Mouse (Mus musculus) ES-CJ7 (cell line): ENCODE measurements around the gene Krtap22-2.
"Not testable (repeated sequence)": the region's sequence is repeated elsewhere in the genome, so short reads cannot be mapped to it uniquely, and the experiment has no call there.

ENCODE experiments used
- DNase-seq: peaks from one replicate; pipeline ENCODE4 v3.0.0; 2011; ENCODE audit warnings: low read depth, low spot score

Gene Krtap22-2

DNA sequence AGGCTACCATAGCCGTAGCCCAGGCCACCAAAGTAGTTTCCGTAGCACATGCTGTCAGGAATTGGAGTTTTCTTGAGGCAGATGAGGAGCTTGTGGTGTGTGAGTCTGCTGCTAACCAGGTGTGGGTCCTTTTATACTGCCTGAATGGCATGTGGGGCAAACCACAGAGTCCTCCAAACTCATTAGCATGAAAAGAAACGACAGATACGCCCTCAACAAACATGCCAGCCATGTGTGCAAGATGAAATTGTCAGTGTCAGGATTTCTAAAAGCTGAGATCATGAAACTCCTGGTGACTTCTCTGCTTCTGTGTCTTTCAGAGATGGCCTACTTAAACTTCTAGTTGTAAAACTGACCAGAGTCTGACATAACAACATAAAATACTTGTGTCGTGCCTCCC, at the start of gene Krtap22-2:
TSS of gene Krtap22-2 (minus strand) at position 101 of the 400 bp plus-strand sequence.
- DNase-seq, result peak; percentile 4

DNA sequence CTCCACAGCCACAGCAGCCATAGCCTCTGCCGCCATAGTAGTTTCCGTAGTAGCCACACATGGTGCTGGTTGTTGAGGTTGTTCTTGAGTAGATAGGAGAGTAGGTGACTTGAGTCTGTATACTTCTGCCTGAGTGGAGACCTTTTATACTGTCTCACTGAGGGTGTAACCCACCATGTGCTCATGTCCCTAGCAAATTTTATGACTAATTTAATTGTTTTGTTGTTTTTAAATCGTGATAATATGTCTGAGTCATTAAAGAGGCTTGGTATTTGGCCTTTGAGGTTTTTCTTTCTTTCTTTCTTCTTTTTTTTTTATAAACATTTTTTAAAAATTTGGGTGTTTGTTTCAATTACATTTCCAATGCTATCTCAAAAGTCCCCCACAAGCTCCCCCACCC, 37.2 kb upstream of the Krtap22-2 start, which contains the start of gene Krtap6-5:
TSS of gene Krtap6-5 (minus strand) at position 101 of the 400 bp plus-strand sequence.
- DNase-seq, result no peak

DNA sequence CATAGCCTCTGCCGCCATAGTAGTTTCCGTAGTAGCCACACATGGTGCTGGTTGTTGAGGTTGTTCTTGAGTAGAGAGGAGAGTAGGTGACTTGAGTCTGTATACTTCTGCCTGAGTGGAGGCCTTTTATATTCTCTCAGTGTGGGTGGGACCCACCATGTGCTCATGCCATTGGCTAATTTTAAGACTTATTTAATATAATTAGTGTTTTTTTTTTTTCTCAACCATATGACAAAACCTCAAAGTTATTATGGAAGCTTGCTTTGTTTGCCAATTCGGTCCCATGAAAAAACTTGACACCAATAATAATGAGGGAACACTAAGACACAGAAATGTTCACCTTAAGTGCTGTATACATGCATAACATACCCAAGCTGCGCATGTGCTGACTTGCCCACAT, 30.8 kb upstream of the Krtap22-2 start, which contains the start of gene Gm10228:
TSS of gene Gm10228 (minus strand) at position 101 of the 400 bp plus-strand sequence.
- not testable (repeated sequence) for DNase-seq

DNA sequence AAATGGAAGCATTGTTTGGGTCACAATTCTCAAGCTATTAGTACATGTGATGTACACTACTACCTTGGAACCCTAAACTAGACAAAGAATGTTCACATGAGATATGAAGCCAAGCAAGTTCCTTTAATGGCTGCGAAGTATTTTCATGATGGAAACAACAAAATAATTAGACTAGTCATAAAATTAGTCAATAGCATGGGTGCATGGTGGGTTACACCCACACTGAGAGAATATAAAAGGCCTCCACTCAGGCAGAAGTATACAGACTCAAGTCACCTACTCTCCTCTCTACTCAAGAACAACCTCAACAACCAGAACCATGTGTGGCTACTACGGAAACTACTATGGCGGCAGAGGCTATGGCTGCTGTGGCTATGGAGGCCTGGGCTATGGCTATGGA, 20.8 kb upstream of the Krtap22-2 start, which contains the start of gene Krtap6-1:
TSS of gene Krtap6-1 (plus strand) at position 301 of the 400 bp plus-strand sequence.
- not testable (repeated sequence) for DNase-seq

DNA sequence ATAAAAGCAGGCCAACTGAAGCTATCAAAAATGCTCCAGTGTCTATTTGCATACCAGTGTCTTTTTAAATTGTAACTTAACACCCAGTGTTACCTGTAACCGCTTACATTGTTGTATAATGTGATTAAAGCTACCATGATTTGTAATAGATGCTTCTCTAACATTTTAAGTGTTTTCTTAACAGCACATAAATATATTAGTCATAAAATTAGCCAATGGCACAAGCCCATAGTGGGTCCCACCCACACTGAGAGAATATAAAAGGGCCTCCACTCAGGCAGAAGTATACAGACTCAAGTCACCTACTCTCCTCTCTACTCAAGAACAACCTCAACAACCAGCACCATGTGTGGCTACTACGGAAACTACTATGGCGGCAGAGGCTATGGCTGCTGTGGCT, 4.4 kb upstream of the Krtap22-2 start, which contains the start of gene Gm10229:
TSS of gene Gm10229 (plus strand) at position 301 of the 400 bp plus-strand sequence.
- DNase-seq, result not testable (repeated sequence)

DNA sequence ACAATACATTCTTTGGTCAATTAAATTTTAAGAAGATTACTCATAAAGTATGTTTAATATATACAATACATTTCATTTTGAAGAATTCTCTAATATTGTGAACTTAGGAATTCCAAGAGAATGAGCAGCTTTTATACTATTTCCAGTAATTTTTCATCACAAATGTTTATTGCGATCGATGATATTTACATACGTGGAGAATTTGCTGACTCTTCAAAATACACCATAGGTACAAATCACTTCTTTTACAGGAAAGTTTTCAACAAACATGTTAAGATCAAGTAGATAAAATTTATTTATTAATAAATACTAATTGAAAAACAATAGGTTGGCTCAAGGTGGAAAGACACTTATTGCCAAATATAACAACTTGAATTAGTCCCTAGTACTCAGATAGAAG, 3.4 kb upstream of the Krtap22-2 start:
- no peak for DNase-seq

DNA sequence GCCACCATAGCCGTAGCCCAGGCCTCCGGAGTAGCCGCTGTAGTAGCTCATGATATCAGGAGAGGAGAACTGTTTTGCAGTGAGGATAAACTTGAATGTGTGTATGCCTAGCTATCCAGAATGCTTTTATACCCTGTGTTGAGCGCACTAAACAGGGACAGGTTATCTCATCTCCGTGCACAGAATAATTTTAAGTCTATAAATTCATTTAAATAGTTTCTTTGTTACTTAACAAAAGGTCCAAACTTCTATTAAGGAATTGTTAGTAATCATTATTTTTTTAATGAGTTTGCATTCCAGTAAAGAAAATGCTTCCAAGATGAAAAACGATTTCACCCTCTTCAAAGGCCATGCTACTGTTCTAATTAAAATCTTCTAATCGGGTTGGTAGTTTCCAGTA, 47.8 kb downstream of the Krtap22-2 start, which contains the start of gene Krtap16-3:
TSS of gene Krtap16-3 (minus strand) at position 101 of the 400 bp plus-strand sequence.
- DNase-seq, result no peak
